Mouse (Mus musculus) midbrain, embryonic 16.5 days (tissue): Measurements from ENCODE around the gene Rbmx2. TPM values are rescaled to one million over a fixed set of nuclear protein-coding genes. Genes with fewer than 3 reads are reported as not detected.

ENCODE experiments used
- ATAC-seq: fragments of 200-750 bp; cut with Nextera tagmentation; 2 replicates; pipeline ENCODE4 v1.8.0; 2017; ENCODE audit warnings: moderate TSS enrichment
- H3K27ac ChIP-seq: fragments of 300-500 bp; sonication (generic); 2 replicates; pipeline ENCODE4 v1.5.1; 2014; ENCODE audit warnings: mild to moderate bottlenecking, low read length, mixed read lengths
- H3K27me3 ChIP-seq: fragments of 300-500 bp; sonication (generic); 2 replicates; pipeline ENCODE4 v1.6.1; 2014; ENCODE audit warnings: low read depth, low read length, mixed read lengths; ENCODE audit not compliant: control insufficient read depth, insufficient read depth
- H3K36me3 ChIP-seq: fragments of 300-500 bp; sonication (generic); 2 replicates; pipeline ENCODE4 v1.6.1; 2014; ENCODE audit warnings: mild to moderate bottlenecking, low read length, moderate library complexity, mixed read lengths; ENCODE audit not compliant: control insufficient read depth, insufficient read depth
- H3K4me1 ChIP-seq: fragments of 300-500 bp; sonication (generic); 2 replicates; pipeline ENCODE4 v1.6.1; 2014; ENCODE audit warnings: mild to moderate bottlenecking, low read length, mixed read lengths; ENCODE audit not compliant: control insufficient read depth, insufficient read depth
- H3K4me2 ChIP-seq: fragments of 300-500 bp; sonication (generic); 2 replicates; pipeline ENCODE4 v1.6.1; 2014; ENCODE audit warnings: mild to moderate bottlenecking, low read length, mixed read lengths
- H3K4me3 ChIP-seq: fragments of 300-500 bp; sonication (generic); 2 replicates; pipeline ENCODE4 v1.5.1; 2014; ENCODE audit warnings: low read depth, mild to moderate bottlenecking, low read length, moderate library complexity, mixed read lengths
- H3K9ac ChIP-seq: fragments of 300-500 bp; sonication (generic); 2 replicates; pipeline ENCODE4 v1.6.1; 2014; ENCODE audit warnings: low read depth, low read length, mixed read lengths
- H3K9me3 ChIP-seq: fragments of 300-500 bp; sonication (generic); replicated peaks from 2 replicates; pipeline ENCODE4 v1.6.1; 2014; ENCODE audit warnings: mild to moderate bottlenecking, low read length, mixed read lengths; ENCODE audit not compliant: control insufficient read depth, poor library complexity, severe bottlenecking
- WGBS: fragments of 180-500 bp; shearing (Covaris S2); extraction: QIAGEN DNeasy Blood & Tissue Kit; methylation state at CpG from one replicate; pipeline ENCODE4 v1.1.7; 2014; 5-methylcytosine and 5-hydroxymethylcytosine counted together
- polyA plus RNA-seq: library from polyadenylated mRNA; unstranded; fragments of >200 nt; fragmentation: Nextera tagmentation; extraction: Ambion mirVana; gene quantifications from 2 replicates; pipeline ENCODE4 v1.2.1, GENCODE M21; 2015

Rbmx2 gene
- polyA plus RNA-seq, 1 experiment from 2014 or later = 21.7 TPM

- Histone ChIP-seq H3K4me3 (no peak overlapping the region), H3K9me3 (no peaks in the 10 kb centered on the region), H3K36me3 (no peaks in the 10 kb centered on the region), H3K4me2 (no peak overlapping the region), H3K9ac (no peak overlapping the region), H3K27ac (no peak overlapping the region), H3K27me3 (no peaks in the 10 kb centered on the region), H3K4me1 (no peaks in the 10 kb centered on the region)
- WGBS = 89% methylated on average over 8 of the region's 8 CpGs
- ATAC-seq = no peak
Measured at GRCm38 (mm10) chrX:48712846-48713245, 18.0 kb downstream of the Rbmx2 start.

- 86% methylated on average over 2 of the region's 2 CpGs for WGBS
- H3K9ac ChIP-seq = no peak overlapping the region
- H3K4me1 ChIP-seq = no peaks in the 10 kb centered on the region
- no peaks in the 10 kb centered on the region for H3K36me3 ChIP-seq
- H3K9me3 ChIP-seq = no peaks in the 10 kb centered on the region
- ATAC-seq = no peak
- H3K27me3 ChIP-seq = no peaks in the 10 kb centered on the region
- H3K4me3 ChIP-seq = no peak overlapping the region
- no peak overlapping the region for H3K27ac ChIP-seq
- no peak overlapping the region for H3K4me2 ChIP-seq
Measured at GRCm38 (mm10) chrX:48754710-48755283, 60.0 kb downstream of the Rbmx2 start.

Other genes with a start within 250 kb of the Rbmx2 start
- gene Elf4, start 231.9 kb upstream of the Rbmx2 start, polyA plus RNA-seq = 0.46 and 0.70 TPM in 2 replicates
- gene Aifm1, start 181.4 kb upstream of the Rbmx2 start, polyA plus RNA-seq = 33.5 and 34.2 TPM in 2 replicates
- gene Rab33a, start 175.7 kb upstream of the Rbmx2 start, polyA plus RNA-seq = 104 and 105 TPM in 2 replicates
- gene Zfp280c, start 100.5 kb upstream of the Rbmx2 start, polyA plus RNA-seq = 9.8 and 10.1 TPM in 2 replicates
- 43.6 and 46.6 TPM in 2 replicates for gene Slc25a14, start 71.6 kb upstream of the Rbmx2 start, polyA plus RNA-seq
- gene Gpr119, start 20.5 kb upstream of the Rbmx2 start, polyA plus RNA-seq = not detected in 2 replicates
- gene Gm595, start 182.7 kb downstream of the Rbmx2 start, polyA plus RNA-seq = not detected in 2 replicates